Mouse (Mus musculus): Measurements from ENCODE around the gene Vps18. TPM values are rescaled to one million over a fixed set of nuclear protein-coding genes. Genes with fewer than 3 reads are reported as not detected.

The Vps18 gene
- polyA plus RNA-seq, 1 experiment from 2014 or later, result 17.5 TPM

DNA sequence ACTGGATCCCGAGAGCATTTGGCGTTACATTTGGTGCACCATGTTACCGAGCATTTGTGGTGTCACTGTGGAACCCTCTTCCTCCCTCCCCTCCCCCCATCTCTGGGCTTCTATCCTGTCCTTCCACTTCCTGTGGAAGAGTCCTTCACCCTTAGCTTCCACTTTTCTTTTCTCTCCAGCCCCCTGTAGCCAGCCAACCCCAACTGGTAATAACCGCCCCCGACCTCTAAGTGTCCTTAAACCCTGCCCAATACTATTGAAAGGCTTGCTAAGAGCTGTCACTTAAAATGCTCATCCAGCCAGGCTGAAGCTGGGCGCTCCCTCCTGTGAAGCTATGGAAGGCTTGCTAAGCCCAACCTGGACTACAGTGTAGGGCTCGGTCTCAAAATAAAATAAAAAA, 11.6 kb upstream of the Vps18 start:
- ATAC-seq (ENCODE audit: insufficient read depth, low FRiP score), result no peak
- no peaks in the 10 kb centered on the region for H3K4me1 ChIP-seq (ENCODE audit: control insufficient read depth, insufficient read depth, low read length)
- H3K9ac ChIP-seq (ENCODE audit: low read length), result no peak overlapping the region
- H3K4me2 ChIP-seq (ENCODE audit: low read depth, low read length), result no peak overlapping the region
- no peaks in the 10 kb centered on the region for H3K36me3 ChIP-seq (ENCODE audit: control insufficient read depth, insufficient read depth, low read length)
- no peaks in the 10 kb centered on the region for H3K27me3 ChIP-seq (ENCODE audit: control insufficient read depth, insufficient read depth, low read length)
- no peak overlapping the region for H3K4me3 ChIP-seq (replicated peaks; ENCODE audit: low read length)
- 78% methylated on average over 7 of the region's 7 CpGs for WGBS
- no peak overlapping the region for H3K27ac ChIP-seq (ENCODE audit: low read length)
- H3K9me3 ChIP-seq (replicated peaks; ENCODE audit: control insufficient read depth, low read length), result no peaks in the 10 kb centered on the region

DNA sequence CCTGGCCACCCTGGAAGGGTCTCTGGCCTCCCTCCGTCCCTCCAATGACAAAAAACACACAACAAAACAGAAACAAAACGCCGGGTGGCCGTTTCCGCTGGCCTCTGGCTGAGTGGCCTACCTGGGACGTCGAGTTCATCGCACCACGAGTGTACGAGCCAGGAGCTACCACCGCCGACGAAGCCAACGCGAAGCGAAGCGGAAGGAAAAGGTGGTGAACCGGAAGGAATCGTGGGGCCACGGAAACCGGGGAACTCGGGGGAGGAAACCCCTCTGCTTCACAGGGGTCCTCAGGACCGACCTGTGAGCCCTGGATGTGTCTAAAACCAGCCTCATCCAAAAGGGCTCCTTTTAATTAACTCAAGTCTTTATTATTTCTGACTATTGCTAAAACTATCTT, 10.7 kb upstream of the Vps18 start:
- H3K36me3 ChIP-seq (ENCODE audit: control insufficient read depth, insufficient read depth, low read length), result no peaks in the 10 kb centered on the region
- H3K9ac ChIP-seq (ENCODE audit: low read length), result no peak overlapping the region
- H3K4me2 ChIP-seq (ENCODE audit: low read depth, low read length), result no peak overlapping the region
- no peaks in the 10 kb centered on the region for H3K27me3 ChIP-seq (ENCODE audit: control insufficient read depth, insufficient read depth, low read length)
- H3K27ac ChIP-seq (ENCODE audit: low read length), result no peak overlapping the region
- no peaks in the 10 kb centered on the region for H3K9me3 ChIP-seq (replicated peaks; ENCODE audit: control insufficient read depth, low read length)
- ATAC-seq (ENCODE audit: insufficient read depth, low FRiP score), result no peak
- no peak overlapping the region for H3K4me3 ChIP-seq (replicated peaks; ENCODE audit: low read length)
- H3K4me1 ChIP-seq (ENCODE audit: control insufficient read depth, insufficient read depth, low read length), result no peaks in the 10 kb centered on the region
- WGBS, result 89% methylated on average over 23 of the region's 23 CpGs

DNA sequence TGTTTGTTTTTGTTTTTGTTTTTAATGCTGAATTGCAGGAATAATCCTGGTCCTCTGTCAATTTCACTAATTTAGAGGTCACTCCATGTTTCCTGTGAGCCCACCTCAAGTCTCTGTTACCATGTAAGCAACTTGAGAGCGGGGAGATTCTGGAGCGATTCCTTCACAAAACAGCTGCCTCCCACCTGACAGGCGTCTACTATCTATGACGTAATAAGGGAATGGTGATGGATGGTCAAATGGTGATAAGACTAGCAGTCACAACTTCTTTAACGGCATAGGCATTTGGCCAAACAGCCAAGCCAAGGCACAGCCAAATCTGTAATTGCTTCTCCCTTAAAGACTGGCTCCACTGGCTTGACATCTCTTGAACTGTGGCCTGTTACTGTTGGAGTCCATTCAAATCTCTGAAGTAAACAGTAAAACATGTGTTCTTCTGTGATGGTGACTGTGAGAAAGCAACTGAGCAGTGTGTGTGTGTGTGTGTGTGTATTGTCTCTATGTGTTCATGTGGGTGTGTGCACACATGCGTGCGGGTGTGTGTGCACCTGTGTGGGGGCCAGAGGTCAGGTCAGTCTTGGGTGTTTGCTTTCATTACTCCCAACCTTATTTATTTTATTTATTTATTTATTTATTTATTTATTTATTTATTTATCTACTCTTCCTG, 6.5 kb upstream of the Vps18 start:
- Histone ChIP-seq H3K27me3 (ENCODE audit: control insufficient read depth, insufficient read depth, low read length) (no peaks in the 10 kb centered on the region), H3K4me2 (ENCODE audit: low read depth, low read length) (no peak overlapping the region), H3K36me3 (ENCODE audit: control insufficient read depth, insufficient read depth, low read length) (no peaks in the 10 kb centered on the region), H3K4me1 (ENCODE audit: control insufficient read depth, insufficient read depth, low read length) (no peaks in the 10 kb centered on the region), H3K27ac (ENCODE audit: low read length) (no peak overlapping the region), H3K9me3 (replicated peaks; ENCODE audit: control insufficient read depth, low read length) (no peaks in the 10 kb centered on the region), H3K4me3 (replicated peaks; ENCODE audit: low read length) (no peak overlapping the region), H3K9ac (ENCODE audit: low read length) (no peak overlapping the region)
- ATAC-seq (ENCODE audit: insufficient read depth, low FRiP score), result no peak
- WGBS, result 68% methylated on average over 7 of the region's 7 CpGs

DNA sequence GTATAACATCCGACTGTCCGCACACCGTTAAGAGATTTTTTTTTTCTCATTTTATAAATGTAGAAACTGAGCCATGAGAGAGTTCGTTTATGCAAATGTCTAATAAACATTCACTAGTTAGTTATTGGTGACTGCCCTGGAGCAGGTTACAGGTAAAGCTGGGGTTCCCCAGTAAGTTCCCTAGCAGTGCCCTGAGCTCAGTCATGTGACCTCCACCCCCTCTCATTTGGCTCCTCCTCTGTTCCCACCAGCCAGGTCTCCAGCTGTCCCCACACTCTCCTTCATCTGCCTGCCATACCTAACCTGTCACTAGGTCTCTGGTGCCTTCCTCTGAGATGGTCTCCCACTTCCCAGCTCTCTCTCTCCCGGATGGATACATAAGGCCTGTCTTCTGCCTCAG, 1.2 kb upstream of the Vps18 start:
- H3K27ac ChIP-seq (ENCODE audit: low read length), result no peak overlapping the region
- no peaks in the 10 kb centered on the region for H3K27me3 ChIP-seq (ENCODE audit: control insufficient read depth, insufficient read depth, low read length)
- no peak overlapping the region for H3K9ac ChIP-seq (ENCODE audit: low read length)
- no peak for ATAC-seq (ENCODE audit: insufficient read depth, low FRiP score)
- WGBS, result 85% methylated on average over 5 of the region's 5 CpGs
- H3K9me3 ChIP-seq (replicated peaks; ENCODE audit: control insufficient read depth, low read length), result no peaks in the 10 kb centered on the region
- H3K4me1 ChIP-seq (ENCODE audit: control insufficient read depth, insufficient read depth, low read length), result peaks cover 13% of the 10 kb centered on the region
- peaks cover 10% of the 10 kb centered on the region; the same call in 1 of the 2 replicates for H3K36me3 ChIP-seq (ENCODE audit: control insufficient read depth, insufficient read depth, low read length)
- no peak overlapping the region for H3K4me2 ChIP-seq (ENCODE audit: low read depth, low read length)
- no peak overlapping the region for H3K4me3 ChIP-seq (replicated peaks; ENCODE audit: low read length)

DNA sequence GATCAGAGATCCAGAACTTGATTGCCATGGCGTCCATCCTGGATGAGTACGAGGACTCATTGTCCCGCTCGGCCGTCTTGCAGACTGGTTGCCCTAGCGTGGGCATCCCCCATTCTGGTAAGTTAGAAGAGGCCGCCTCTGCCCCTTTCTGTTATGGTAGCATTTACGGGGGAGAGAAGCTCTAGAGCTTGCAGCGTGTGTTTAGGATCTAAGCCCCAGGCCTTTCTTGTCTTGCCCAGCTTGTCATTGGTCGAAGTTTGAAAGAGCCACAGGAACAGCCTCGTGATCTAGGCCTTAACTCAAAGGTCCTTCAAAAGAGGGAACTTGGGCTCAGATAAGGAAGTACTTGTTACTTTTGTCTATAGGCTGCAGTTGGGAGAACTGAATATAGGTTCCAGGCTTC, 475 bp downstream of the Vps18 start:
- ATAC-seq (ENCODE audit: insufficient read depth, low FRiP score), result no peak
- Histone ChIP-seq H3K4me1 (ENCODE audit: control insufficient read depth, insufficient read depth, low read length) (peaks cover 13% of the 10 kb centered on the region), H3K27ac (ENCODE audit: low read length) (peak overlapping the region; percentile 77), H3K9me3 (replicated peaks; ENCODE audit: control insufficient read depth, low read length) (no peaks in the 10 kb centered on the region), H3K4me2 (ENCODE audit: low read depth, low read length) (peak overlapping the region; percentile 80), H3K4me3 (replicated peaks; ENCODE audit: low read length) (peak overlapping the region; percentile 68), H3K9ac (ENCODE audit: low read length) (peak overlapping the region; percentile 88), H3K27me3 (ENCODE audit: control insufficient read depth, insufficient read depth, low read length) (no peaks in the 10 kb centered on the region), H3K36me3 (ENCODE audit: control insufficient read depth, insufficient read depth, low read length) (peaks cover 18% of the 10 kb centered on the region; the same call in 1 of the 2 replicates)
- under 1% methylated on average over 11 of the region's 11 CpGs for WGBS

DNA sequence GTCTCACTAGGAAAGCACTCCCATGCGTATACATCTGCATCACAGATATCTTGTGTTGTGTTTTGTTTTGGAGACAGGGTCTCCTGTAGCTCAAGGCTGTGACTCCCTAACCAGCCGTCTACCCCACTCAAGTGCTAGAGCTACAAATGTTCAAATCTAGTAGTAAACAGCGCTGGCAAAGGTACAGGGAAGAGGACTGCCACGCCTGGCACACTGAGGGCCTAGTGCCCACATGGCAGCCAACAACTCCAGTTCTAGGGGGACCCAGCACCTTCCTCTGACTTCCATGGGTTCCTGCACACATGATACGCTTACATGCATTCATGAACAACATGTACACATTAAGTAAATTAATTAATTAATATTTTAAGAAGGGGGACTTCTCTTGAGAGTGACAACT, 3.7 kb downstream of the Vps18 start:
- H3K27me3 ChIP-seq (ENCODE audit: control insufficient read depth, insufficient read depth, low read length), result no peaks in the 10 kb centered on the region
- H3K9me3 ChIP-seq (replicated peaks; ENCODE audit: control insufficient read depth, low read length), result no peaks in the 10 kb centered on the region
- H3K36me3 ChIP-seq (ENCODE audit: control insufficient read depth, insufficient read depth, low read length), result peaks cover 39% of the 10 kb centered on the region
- H3K9ac ChIP-seq (ENCODE audit: low read length), result no peak overlapping the region
- no peak overlapping the region for H3K4me3 ChIP-seq (replicated peaks; ENCODE audit: low read length)
- no peak overlapping the region for H3K27ac ChIP-seq (ENCODE audit: low read length)
- no peak for ATAC-seq (ENCODE audit: insufficient read depth, low FRiP score)
- 91% methylated on average over 5 of the region's 5 CpGs for WGBS
- no peak overlapping the region for H3K4me2 ChIP-seq (ENCODE audit: low read depth, low read length)
- peaks cover 13% of the 10 kb centered on the region for H3K4me1 ChIP-seq (ENCODE audit: control insufficient read depth, insufficient read depth, low read length)

DNA sequence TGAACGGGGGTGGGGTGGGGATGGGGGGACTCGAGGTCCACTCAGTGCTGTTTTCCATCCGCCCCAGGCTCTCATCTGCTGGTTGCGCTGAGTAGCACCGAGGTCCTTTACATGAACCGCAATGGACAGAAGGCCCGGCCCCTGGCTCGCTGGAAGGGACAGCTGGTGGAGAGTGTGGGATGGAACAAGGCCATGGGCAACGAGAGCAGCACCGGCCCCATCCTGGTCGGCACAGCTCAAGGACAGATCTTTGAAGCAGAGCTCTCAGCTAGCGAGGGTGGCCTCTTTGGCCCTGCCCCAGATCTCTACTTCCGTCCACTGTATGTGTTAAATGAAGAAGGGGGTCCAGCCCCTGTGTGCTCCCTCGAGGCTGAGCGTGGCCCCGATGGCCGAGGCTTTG, 4.3 kb downstream of the Vps18 start:
- peaks cover 13% of the 10 kb centered on the region for H3K4me1 ChIP-seq (ENCODE audit: control insufficient read depth, insufficient read depth, low read length)
- no peak overlapping the region for H3K4me3 ChIP-seq (replicated peaks; ENCODE audit: low read length)
- H3K27me3 ChIP-seq (ENCODE audit: control insufficient read depth, insufficient read depth, low read length), result no peaks in the 10 kb centered on the region
- ATAC-seq (ENCODE audit: insufficient read depth, low FRiP score), result no peak
- no peak overlapping the region for H3K27ac ChIP-seq (ENCODE audit: low read length)
- H3K4me2 ChIP-seq (ENCODE audit: low read depth, low read length), result no peak overlapping the region
- H3K36me3 ChIP-seq (ENCODE audit: control insufficient read depth, insufficient read depth, low read length), result peaks cover 42% of the 10 kb centered on the region
- 93% methylated on average over 17 of the region's 17 CpGs for WGBS
- no peaks in the 10 kb centered on the region for H3K9me3 ChIP-seq (replicated peaks; ENCODE audit: control insufficient read depth, low read length)
- H3K9ac ChIP-seq (ENCODE audit: low read length), result no peak overlapping the region

DNA sequence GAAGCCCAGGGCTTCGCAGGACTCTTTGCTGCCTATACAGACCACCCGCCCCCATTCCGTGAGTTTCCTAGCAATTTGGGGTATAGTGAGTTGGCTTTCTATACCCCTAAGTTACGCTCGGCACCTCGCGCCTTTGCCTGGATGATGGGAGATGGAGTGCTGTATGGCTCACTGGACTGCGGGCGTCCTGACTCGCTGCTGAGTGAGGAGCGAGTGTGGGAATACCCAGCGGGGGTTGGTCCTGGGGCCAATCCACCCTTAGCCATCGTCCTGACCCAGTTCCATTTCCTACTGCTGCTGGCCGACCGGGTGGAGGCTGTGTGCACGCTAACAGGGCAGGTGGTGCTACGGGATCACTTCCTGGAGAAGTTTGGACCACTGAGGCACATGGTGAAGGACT, 4.8 kb downstream of the Vps18 start:
- no peak overlapping the region for H3K4me2 ChIP-seq (ENCODE audit: low read depth, low read length)
- WGBS, result 91% methylated on average over 17 of the region's 17 CpGs
- ATAC-seq (ENCODE audit: insufficient read depth, low FRiP score), result no peak
- no peak overlapping the region for H3K27ac ChIP-seq (ENCODE audit: low read length)
- H3K27me3 ChIP-seq (ENCODE audit: control insufficient read depth, insufficient read depth, low read length), result no peaks in the 10 kb centered on the region
- H3K4me1 ChIP-seq (ENCODE audit: control insufficient read depth, insufficient read depth, low read length), result peaks cover 13% of the 10 kb centered on the region
- H3K36me3 ChIP-seq (ENCODE audit: control insufficient read depth, insufficient read depth, low read length), result peaks cover 42% of the 10 kb centered on the region
- no peak overlapping the region for H3K9ac ChIP-seq (ENCODE audit: low read length)
- no peaks in the 10 kb centered on the region for H3K9me3 ChIP-seq (replicated peaks; ENCODE audit: control insufficient read depth, low read length)
- no peak overlapping the region for H3K4me3 ChIP-seq (replicated peaks; ENCODE audit: low read length)

DNA sequence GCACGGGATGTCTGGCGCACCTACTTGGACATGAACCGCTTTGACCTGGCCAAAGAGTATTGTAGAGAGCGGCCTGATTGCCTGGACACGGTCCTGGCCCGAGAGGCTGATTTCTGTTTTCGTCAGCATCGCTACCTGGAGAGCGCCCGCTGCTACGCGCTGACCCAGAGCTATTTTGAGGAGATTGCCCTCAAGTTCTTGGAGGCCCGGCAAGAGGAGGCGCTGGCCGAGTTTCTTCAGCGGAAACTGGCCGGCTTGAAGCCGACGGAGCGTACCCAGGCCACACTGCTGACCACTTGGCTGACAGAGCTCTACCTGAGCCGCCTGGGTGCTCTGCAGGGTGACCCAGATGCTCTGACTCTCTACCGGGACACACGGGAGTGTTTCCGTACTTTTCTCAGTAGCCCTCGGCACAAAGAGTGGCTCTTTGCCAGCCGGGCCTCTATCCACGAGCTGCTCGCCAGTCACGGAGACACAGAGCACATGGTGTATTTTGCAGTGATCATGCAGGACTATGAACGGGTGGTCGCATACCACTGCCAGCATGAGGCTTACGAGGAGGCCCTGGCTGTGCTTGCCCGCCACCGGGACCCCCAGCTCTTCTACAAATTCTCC, 5.3 kb downstream of the Vps18 start:
- Histone ChIP-seq H3K4me1 (ENCODE audit: control insufficient read depth, insufficient read depth, low read length) (peaks cover 13% of the 10 kb centered on the region), H3K27ac (ENCODE audit: low read length) (no peak overlapping the region), H3K9ac (ENCODE audit: low read length) (no peak overlapping the region), H3K27me3 (ENCODE audit: control insufficient read depth, insufficient read depth, low read length) (no peaks in the 10 kb centered on the region), H3K36me3 (ENCODE audit: control insufficient read depth, insufficient read depth, low read length) (peaks cover 42% of the 10 kb centered on the region), H3K4me3 (replicated peaks; ENCODE audit: low read length) (no peak overlapping the region), H3K9me3 (replicated peaks; ENCODE audit: control insufficient read depth, low read length) (no peaks in the 10 kb centered on the region), H3K4me2 (ENCODE audit: low read depth, low read length) (no peak overlapping the region)
- no peak for ATAC-seq (ENCODE audit: insufficient read depth, low FRiP score)
- 92% methylated on average over 34 of the region's 34 CpGs for WGBS

Data from stomach, embryonic 16.5 days (tissue).